Mouse (Mus musculus) right cerebral cortex, postnatal 10 days (tissue): ENCODE data around the gene Rsph1.

ENCODE experiments used
- DNase-seq, 2 experiments: peaks; one replicate each; pipeline ENCODE4 v3.0.0; 2021; ENCODE audit warnings: low spot score in 2 of 2

Rsph1 gene

DNA sequence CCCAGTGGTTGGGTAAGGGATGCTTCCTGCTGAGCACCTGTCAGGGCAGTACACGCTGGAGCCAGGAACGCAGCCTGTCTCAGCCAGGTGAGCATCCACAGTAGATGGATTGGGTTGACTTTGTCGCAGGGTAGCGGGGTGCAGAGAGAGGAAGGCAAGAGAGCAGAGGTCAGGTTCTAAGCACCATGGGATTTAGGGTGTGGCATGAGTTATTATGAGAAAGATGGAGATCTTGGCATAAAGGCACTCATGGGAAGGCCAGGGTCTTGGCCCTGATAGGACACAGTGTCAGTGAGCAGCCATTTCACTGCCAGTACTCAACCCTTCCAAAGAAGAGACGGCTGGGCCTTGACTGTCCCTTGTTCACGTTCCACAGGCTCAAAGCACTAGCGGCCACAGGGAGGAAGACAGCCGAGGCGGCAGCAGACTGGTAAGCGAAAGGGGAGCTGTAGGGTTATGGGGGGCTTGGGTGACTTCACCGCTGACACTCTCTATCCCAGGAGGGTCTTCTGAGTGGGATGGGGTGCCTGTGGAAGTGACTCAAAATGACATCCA is 67.7 kb downstream of the Rsph1 start:
- no peak for DNase-seq

DNA sequence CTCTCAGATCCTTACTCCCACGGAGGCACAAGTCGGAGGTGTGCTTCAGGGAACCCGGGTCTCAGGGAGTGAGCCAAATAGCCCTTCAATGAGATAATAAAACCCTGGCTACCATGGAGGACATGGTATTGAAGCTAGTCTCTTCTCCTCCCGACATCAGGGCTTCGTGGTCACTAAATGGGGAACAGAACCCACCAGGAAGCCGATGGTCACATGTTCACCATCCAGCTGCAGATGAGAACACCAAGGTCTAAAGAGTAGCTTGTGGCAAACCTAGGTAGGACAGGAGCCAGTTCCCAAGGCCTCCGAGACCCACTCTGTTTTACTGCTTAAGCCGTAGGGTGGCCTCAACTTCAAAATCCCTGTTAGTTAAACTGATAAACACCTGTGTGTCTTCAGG is 68.5 kb downstream of the Rsph1 start:
- no peak for DNase-seq

GRCm38 (mm10) chr17:31207771-31208334 is 69.3 kb downstream of the Rsph1 start, which contains the start of gene Ubash3a:
Gene Ubash3a, plus strand, starts transcription at chr17:31207873.
- no peak for DNase-seq
